Mouse (Mus musculus): ENCODE measurements around the gene Ccdc142. TPM values are rescaled to one million over a fixed set of nuclear protein-coding genes. Genes with fewer than 3 reads are reported as not detected.

Ccdc142 gene
- polyA plus RNA-seq, 1 experiment from 2014 or later: 2.6 TPM

DNA sequence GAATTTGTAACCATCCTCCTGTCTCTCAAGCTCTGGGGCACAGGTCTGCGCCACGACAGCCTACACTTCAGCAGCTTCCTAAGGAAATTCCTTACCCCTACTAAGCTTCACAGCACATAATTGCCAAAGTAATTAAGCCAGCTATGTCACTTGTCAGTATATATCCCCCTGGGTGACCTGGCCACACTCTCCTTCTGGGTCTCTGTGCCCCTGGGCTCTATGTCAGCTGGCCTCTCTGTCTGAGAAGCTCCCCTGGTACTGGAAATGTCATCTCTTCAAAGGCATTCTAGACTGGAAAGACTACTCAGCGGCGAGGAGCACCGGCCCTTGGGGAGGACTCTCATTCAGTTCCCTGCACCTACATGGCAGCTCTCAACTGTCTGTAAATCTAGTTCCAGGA, 21.6 kb downstream of the Ccdc142 start:
- Histone ChIP-seq H3K9ac (peak overlapping the region; percentile 88), H3K9me3 (no peaks in the 10 kb centered on the region), H3K36me3 (replicated peaks) (peaks cover 29% of the 10 kb centered on the region), H3K27ac (peak overlapping the region; percentile 99), H3K4me2 (peak overlapping the region; percentile 94), H3K4me3 (replicated peaks) (peak overlapping the region; percentile 79), H3K27me3 (no peaks in the 10 kb centered on the region), H3K4me1 (peaks cover 46% of the 10 kb centered on the region)
- 84% methylated on average over 5 of the region's 5 CpGs for WGBS
- ATAC-seq (ENCODE audit: low FRiP score): no peak

DNA sequence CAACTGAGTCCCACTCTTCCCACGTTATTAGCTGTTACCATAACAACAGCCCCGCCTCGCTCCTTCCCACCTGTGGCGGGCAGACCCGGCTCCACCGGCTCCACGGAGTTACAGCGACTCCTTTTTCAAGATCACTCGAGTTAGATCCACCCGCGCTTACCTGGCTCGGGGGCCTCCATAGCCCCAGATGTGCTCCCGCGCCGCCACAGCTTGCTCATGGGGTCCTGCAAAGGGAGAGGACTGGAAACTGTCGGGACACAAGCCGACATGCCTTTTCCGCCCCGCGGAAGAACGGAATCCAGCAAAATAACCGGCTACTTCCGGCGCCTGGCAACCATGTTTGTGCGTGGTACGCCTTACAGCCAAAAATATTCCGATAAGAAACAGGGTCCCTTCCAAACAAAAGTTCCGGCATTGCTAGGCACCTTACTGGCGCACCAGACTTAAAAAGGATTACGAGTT, 23.5 kb downstream of the Ccdc142 start:
- ATAC-seq (ENCODE audit: low FRiP score): peak; percentile 1; the same call in 1 of the 2 replicates
- H3K27ac ChIP-seq: peak overlapping the region; percentile 71
- no peaks in the 10 kb centered on the region for H3K27me3 ChIP-seq
- H3K9ac ChIP-seq: peak overlapping the region; percentile 74
- peak overlapping the region; percentile 90 for H3K4me2 ChIP-seq
- 1% methylated on average over 30 of the region's 30 CpGs for WGBS
- H3K9me3 ChIP-seq: no peaks in the 10 kb centered on the region
- peaks cover 36% of the 10 kb centered on the region for H3K4me1 ChIP-seq
- peak overlapping the region; percentile 66 for H3K4me3 ChIP-seq (replicated peaks)
- H3K36me3 ChIP-seq (replicated peaks): peaks cover 10% of the 10 kb centered on the region; the same call in 1 of the 2 replicates

DNA sequence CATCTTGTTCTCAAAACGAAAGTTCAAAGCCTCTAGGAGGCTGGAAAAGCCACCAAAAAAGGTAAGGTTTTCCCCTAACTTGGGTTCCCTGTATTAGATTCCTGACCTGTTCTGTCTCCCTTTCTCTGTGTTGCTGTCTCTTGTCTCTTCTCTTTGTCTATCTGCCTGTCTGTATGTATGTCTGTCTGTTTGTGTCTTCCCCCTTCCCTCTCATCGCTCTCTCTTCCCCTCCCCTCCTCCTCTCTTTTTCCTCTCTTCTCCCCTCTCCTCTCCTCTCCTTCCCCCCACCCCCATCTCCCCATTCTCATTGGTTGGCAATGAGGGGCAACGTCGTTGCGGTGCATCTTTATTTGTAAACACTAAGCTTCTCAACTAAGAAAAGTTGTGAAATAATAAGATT, 23.9 kb downstream of the Ccdc142 start, which contains the start of gene Ino80b:
TSS of gene Ino80b (minus strand) at position 101 of the 400 bp plus-strand sequence.
- Histone ChIP-seq H3K27me3 (no peaks in the 10 kb centered on the region), H3K4me1 (peaks cover 32% of the 10 kb centered on the region), H3K4me2 (peak within 1 kb of the TSS; percentile 90), H3K27ac (peak within 1 kb of the TSS; percentile 71), H3K36me3 (replicated peaks) (peaks cover 10% of the 10 kb centered on the region; the same call in 1 of the 2 replicates), H3K9me3 (no peaks in the 10 kb centered on the region), H3K4me3 (replicated peaks) (peak within 1 kb of the TSS; percentile 66), H3K9ac (peak within 1 kb of the TSS; percentile 74)
- no peak for ATAC-seq (ENCODE audit: low FRiP score)
- 20% methylated on average over 5 of the region's 5 CpGs for WGBS

DNA sequence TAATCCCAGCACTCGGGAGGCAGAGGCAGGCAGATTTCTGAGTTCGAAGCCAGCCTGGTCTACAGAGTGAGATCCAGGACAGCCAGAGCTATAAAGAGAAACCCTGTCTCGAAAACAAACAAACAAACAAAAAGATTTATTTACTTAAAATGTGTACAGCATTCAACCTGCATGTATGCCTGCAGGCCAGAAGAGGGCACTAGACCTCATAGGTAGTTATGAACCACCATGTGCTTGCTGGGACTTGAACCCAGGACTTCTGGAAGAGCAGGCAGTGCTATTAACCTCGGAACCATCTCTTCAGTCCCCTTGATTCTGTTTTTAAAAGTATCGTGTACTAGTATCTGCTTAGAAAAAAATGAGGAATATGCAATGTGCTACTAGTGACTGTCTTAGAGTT, 26.0 kb downstream of the Ccdc142 start:
- Histone ChIP-seq H3K4me2 (no peak overlapping the region), H3K36me3 (replicated peaks) (peaks cover 10% of the 10 kb centered on the region; the same call in 1 of the 2 replicates), H3K27me3 (no peaks in the 10 kb centered on the region), H3K4me3 (replicated peaks) (no peak overlapping the region), H3K4me1 (peaks cover 24% of the 10 kb centered on the region), H3K9ac (no peak overlapping the region), H3K27ac (no peak overlapping the region), H3K9me3 (no peaks in the 10 kb centered on the region)
- WGBS: 98% methylated on average over 5 of the region's 5 CpGs
- no peak for ATAC-seq (ENCODE audit: low FRiP score)

DNA sequence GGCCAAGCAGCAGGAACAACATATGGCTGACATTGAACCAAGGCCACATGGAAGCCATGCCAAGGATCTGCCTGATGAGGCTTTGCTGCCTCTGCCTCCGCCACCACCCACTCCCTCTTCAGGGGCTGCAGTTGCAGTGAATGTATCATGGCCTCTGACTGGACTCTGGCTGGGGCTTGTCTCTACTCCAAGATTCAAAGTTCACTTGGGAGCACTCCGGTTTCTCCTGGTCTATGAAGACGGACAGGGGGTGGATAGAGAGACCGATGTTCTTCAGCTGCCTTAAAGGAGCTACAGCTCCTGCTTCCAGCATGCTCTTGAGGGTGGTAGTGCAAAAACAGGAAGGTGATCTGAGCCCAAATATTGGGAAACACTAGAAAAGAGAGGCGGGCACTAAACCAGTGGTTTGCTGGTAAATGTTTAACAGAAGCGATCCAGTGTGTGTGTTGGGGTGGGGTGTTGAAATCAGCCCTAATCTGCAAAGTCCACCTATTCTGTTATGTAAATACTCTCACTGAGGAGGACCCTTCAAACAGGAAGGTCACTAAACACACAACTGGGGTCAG, 30.2 kb downstream of the Ccdc142 start:
- ATAC-seq (ENCODE audit: low FRiP score): no peak
- WGBS: 84% methylated on average over 6 of the region's 6 CpGs
- Histone ChIP-seq H3K4me3 (replicated peaks) (no peak overlapping the region), H3K36me3 (replicated peaks) (no peaks in the 10 kb centered on the region), H3K9ac (no peak overlapping the region), H3K4me2 (no peak overlapping the region), H3K9me3 (no peaks in the 10 kb centered on the region), H3K27me3 (peaks cover 22% of the 10 kb centered on the region), H3K4me1 (peaks cover 11% of the 10 kb centered on the region), H3K27ac (no peak overlapping the region)

DNA sequence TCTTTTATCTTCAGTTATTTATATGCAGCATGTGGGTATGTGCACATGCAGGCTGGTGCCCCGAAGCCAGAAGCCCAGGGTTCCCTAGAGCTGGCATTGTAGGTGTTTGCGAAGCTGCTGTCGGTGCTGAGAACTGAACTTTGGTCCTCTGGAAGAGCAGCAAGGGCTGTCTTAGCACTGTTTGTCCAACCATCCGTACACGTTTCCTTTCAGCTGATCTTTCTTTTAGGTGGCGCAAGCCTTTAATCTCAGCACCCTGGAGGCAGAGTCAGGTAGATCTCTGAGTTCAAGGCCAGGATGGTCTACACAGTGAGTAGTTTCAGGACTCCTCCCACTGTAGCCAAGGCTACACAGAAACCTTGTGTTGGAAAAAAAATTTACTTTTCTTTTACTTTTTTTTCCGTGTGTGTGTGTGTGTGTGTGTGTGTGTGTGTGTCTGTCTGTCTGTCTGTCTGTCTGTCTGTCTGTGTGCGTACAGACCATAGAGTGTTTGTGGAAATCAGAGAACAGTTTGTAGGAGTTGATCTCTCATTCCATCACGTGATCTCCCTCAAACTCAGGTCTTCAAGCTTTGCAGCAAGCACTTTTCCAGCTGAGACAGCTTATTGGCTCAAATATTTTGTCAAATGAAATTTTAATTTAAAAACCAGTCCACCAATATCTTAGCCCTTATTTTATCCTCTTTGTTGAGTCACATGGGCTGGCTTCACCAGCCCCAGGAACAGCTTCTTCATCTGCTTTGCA, 30.9 kb downstream of the Ccdc142 start:
- Histone ChIP-seq H3K27ac (no peak overlapping the region), H3K27me3 (peaks cover 26% of the 10 kb centered on the region), H3K36me3 (replicated peaks) (no peaks in the 10 kb centered on the region), H3K4me3 (replicated peaks) (no peak overlapping the region), H3K4me1 (peaks cover 19% of the 10 kb centered on the region), H3K9ac (no peak overlapping the region), H3K9me3 (no peaks in the 10 kb centered on the region), H3K4me2 (no peak overlapping the region)
- 84% methylated on average over 9 of the region's 9 CpGs for WGBS
- ATAC-seq (ENCODE audit: low FRiP score): no peak

DNA sequence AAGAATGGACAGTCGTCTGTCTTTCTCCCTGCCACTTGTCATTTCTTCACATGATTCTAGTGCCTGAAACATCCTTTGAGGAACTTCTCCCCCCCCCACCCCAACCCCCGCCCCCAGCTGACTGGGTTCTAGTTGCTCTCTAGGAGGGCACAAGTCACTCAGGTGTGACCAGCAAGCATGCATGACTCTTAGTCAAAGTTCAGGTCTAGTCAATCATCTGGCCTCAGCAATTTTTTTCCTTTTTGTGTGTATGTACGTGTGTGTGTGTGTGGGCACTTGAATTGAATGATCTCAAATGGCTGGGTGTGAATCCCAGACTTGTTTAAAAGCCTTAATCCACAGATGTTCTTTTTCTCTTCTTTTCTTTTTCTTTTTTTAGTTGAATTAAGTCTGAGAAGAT, 32.8 kb downstream of the Ccdc142 start:
- Histone ChIP-seq H3K4me3 (replicated peaks) (no peak overlapping the region), H3K9ac (no peak overlapping the region), H3K36me3 (replicated peaks) (no peaks in the 10 kb centered on the region), H3K9me3 (no peaks in the 10 kb centered on the region), H3K27ac (no peak overlapping the region), H3K4me2 (no peak overlapping the region), H3K4me1 (peaks cover 38% of the 10 kb centered on the region), H3K27me3 (peaks cover 26% of the 10 kb centered on the region)
- ATAC-seq (ENCODE audit: low FRiP score): no peak
- 80% methylated on average over 3 of the region's 3 CpGs for WGBS

DNA sequence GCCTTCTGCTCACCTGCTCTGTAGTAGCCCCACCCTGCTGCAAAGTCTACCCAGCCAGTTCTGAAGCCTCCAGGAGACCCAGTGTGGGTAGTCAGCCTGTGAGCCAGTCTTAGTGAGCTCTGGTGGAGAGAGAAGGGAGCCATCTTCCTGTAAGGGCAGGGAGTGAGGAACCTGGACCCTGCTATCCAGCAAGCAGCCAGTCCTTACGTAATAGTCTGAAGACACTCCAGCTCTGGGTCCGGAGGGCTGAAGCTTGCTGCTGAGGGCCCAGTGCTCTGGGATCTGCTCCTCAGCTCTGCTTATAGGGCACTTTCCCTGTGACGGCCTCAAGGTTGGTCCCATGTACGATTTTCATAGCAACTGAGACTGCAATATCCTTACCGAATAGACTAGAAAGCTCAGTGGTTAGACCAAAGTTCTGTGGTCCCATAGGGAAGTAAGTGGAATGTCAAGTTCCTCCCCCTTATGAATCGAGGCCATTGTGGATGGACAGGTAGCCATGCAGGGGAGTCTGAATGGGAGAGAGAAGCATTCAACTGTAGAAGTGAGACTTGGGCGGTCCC, 33.6 kb downstream of the Ccdc142 start, which contains the start of gene Rtkn:
TSS of gene Rtkn (plus strand) at position 513 of the 563 bp plus-strand sequence.
- Histone ChIP-seq H3K27me3 (peaks cover 26% of the 10 kb centered on the region), H3K36me3 (replicated peaks) (no peaks in the 10 kb centered on the region), H3K4me3 (replicated peaks) (peak within 1 kb of the TSS; percentile 45), H3K9ac (peak within 1 kb of the TSS; percentile 78), H3K4me1 (peaks cover 41% of the 10 kb centered on the region), H3K9me3 (no peaks in the 10 kb centered on the region), H3K4me2 (peak within 1 kb of the TSS; percentile 70), H3K27ac (no peak within 1 kb of the TSS)
- 57% methylated on average over 7 of the region's 7 CpGs for WGBS
- no peak for ATAC-seq (ENCODE audit: low FRiP score)

DNA sequence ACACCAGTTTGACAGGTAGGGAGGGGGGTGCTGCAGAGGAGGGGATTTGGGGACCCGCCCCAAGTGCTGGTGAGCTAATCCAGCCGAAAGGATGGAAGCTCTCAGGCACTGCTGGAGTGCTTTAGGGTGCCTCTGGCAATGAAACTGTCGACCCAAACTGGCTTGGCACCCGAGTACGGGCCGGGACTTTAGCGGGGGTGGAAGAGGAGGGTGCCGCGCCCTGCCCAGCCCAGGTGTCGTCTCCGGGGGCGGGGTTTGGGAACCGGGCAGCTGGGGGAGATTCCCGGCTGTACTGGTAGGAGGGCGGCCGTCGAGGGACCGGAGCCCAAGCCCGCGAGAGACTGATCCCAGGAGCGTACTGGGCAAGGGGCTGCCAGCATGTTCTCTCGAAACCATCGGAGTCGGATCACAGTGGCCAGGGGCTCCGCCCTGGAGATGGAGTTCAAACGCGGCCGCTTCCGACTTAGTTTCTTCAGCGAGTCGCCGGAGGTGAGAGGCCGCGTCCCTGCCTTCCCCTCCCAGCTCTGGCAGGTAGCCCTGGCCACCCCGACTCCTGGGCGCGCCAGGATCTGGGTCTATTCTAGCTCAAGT, 34.3 kb downstream of the Ccdc142 start:
- Histone ChIP-seq H3K4me1 (peaks cover 43% of the 10 kb centered on the region), H3K4me2 (peak overlapping the region; percentile 70), H3K9ac (peak overlapping the region; percentile 78), H3K9me3 (no peaks in the 10 kb centered on the region), H3K36me3 (replicated peaks) (no peaks in the 10 kb centered on the region), H3K27me3 (peaks cover 26% of the 10 kb centered on the region), H3K27ac (no peak overlapping the region), H3K4me3 (replicated peaks) (peak overlapping the region; percentile 45)
- no peak for ATAC-seq (ENCODE audit: low FRiP score)
- 5% methylated on average over 37 of the region's 37 CpGs for WGBS

DNA sequence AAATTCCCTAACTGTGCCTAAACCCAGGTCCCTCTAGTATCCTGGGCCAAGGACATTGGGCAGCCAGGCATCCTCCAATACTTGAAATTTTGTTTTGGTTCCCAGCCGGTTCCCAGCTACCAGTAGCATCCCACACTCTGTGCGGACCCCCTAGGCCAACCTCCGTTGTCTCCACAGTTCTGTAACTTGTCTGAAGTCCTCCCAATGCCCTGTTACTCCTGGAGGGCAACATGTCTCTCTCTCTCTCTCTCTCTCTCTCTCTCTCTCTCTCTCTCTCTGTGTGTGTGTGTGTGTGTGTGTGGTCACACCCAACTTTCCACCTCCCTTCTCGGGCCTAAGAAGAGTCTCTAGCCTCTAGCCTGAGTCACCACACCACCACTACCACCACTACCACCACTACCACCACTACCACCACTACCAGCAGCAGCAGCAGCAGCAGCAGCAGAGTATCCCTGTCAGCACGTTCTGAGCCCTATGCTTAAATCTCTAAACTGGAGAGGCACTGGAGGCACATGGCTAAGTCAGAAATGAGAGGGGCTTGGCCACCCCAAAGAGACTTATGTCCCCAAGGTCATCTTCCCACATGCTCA, 35.0 kb downstream of the Ccdc142 start:
- Histone ChIP-seq H3K36me3 (replicated peaks) (no peaks in the 10 kb centered on the region), H3K4me3 (replicated peaks) (peak overlapping the region; percentile 45), H3K9ac (peak overlapping the region; percentile 78), H3K4me2 (peak overlapping the region; percentile 70), H3K27ac (peak overlapping the region; percentile 93), H3K9me3 (no peaks in the 10 kb centered on the region), H3K4me1 (peaks cover 43% of the 10 kb centered on the region), H3K27me3 (peaks cover 33% of the 10 kb centered on the region)
- 7% methylated on average over 5 of the region's 5 CpGs for WGBS
- peak; percentile 7; the same call in 1 of the 2 replicates for ATAC-seq (ENCODE audit: low FRiP score)

DNA sequence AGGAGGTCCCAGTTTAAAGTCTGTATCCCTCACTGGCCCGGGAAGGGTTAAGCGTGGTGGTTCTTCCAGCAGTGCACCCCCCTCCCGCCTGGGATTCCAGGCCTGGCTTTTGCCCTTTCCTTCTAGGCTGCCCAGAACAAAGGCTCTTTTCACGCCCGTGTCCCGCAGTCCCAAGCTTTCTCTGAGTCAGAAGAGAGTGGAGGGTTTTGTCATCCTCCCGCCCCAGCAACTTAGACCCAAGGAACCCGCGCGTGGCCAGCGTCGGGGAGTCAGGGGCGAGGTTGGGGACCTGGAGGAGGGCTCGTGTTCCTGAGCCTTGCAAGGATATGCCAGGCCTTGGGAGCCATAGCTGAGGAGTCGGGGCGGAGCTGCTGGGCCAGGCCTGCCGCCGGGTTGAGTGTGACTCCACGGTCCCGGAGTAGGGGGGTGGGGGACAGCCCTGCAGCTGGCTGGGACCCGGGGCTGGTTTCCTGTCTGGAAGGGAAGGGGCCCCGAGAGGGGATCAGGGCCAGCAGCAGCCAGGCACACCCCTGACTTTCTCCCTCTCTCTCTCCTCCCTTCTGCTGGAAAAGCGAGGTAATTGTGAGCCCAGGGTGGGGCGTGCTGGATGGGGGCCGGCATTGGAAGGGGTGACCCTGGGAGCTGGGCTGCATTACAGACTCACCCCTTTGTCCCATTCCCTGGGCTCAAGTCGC, 35.6 kb downstream of the Ccdc142 start:
- Histone ChIP-seq H3K4me3 (replicated peaks) (peak overlapping the region; percentile 45), H3K9ac (peak overlapping the region; percentile 78), H3K27me3 (peaks cover 40% of the 10 kb centered on the region), H3K4me1 (peaks cover 48% of the 10 kb centered on the region), H3K4me2 (peak overlapping the region; percentile 70), H3K27ac (peak overlapping the region; percentile 93), H3K36me3 (replicated peaks) (no peaks in the 10 kb centered on the region), H3K9me3 (no peaks in the 10 kb centered on the region)
- peak; percentile 71 for ATAC-seq (ENCODE audit: low FRiP score)
- WGBS: under 1% methylated on average over 23 of the region's 26 CpGs

All from forebrain, embryonic 12.5 days (tissue).